Mouse (Mus musculus): Measurements from ENCODE around the gene Mef2d.

The Mef2d gene

DNA sequence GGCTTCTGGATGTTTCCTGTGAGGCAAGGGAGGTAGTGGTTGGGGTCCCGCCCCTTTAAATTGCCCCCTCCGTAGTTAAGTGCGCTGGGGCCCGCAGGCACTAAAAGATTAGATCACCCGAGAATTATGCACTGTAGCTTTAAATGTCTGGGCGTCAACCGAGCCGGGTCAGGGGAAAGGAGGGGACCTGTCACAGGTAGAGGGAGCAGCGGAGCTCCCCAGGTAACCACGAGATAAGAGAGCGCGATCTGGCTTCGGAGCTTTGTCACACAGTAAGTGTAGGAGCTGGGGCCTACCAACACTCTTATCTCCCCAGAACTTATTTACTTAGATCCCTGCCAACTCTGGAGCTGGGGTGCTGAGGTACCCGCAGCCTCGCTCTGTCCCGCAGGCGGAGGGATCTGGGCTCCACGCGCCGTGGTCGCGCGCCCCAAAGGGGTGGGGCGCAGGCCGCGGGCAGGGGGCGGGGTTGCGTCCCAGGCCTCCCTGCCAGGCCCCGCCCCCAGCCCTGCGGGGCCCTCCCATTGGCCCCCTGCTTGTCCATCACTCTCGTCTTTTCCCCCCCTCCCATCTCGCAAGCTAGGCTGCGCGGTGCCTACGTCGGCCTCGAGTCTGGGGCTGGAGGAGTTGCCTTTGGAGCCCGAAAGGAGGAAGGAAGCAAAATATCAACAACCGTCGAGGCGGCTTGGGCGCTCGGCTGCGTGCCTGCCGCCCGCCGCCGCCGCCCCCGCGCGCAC is at the start of gene Mef2d:
Gene Mef2d, plus strand, starts transcription at position 586 of the 737 bp plus-strand sequence.
- peak; percentile 100 for DNase-seq

GRCm38 (mm10) chr3:88094126-88094525 is 48.0 kb upstream of the Mef2d start:
- no peak for DNase-seq

DNA sequence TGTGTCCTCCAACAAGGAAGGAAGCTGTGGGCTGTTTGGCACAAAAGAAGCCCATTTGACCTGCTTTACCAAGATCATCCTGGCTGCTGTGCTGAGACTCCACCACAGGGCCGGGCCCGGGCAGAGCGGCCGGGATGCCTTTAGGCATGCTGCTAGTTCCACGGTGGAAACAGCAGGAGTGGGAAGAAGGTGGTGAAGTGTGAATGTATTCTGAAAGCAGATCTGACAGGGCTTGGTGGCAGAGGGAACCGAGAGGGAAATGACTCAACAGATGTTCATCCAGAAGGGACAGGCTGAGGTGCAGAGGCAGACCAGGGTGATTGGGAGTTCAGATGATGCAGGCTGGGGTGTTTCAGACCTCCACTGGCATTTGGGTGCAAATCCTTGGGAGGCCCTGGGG is 44.5 kb upstream of the Mef2d start:
- DNase-seq: no peak

DNA sequence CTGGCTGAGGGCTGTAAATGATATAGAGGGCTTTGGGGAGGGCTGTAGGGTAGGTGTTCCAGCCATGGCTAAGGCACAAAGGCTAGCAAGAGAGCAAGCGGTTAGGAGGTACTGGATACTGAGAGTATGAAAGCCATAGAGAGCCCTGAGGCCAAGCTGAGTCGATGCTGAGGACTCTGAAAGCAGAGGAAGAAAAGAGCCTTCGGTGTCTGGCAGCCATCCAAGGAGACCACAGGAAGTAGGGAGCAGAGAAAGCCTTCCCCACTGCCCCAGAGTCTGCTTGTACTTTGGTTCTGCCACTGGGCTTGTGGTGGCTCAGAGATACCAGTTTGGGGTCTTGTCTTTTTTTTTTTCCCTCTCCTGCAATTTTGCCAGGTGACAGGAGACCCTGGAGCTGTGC is 41.9 kb upstream of the Mef2d start:
- DNase-seq: no peak

DNA sequence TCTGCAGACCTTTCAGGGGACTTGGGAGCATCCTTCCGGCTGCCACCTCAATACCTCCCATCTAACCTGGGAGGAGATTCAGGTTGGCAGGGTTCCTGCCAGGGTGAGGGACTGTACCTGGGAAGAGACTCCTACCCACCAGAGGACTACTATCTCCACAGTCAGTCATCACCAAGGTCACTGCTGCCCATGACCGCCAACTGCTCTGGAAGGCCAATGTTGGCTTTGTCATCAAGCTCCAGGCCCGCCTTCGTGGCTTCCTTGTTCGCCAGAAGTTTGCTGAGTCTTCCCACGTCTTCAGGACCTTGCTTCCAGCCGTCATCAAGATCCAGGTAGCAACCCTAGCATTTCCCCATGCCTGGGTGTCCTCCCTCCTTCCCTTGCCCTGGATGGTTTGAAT is 40.4 kb upstream of the Mef2d start:
- DNase-seq: no peak

DNA sequence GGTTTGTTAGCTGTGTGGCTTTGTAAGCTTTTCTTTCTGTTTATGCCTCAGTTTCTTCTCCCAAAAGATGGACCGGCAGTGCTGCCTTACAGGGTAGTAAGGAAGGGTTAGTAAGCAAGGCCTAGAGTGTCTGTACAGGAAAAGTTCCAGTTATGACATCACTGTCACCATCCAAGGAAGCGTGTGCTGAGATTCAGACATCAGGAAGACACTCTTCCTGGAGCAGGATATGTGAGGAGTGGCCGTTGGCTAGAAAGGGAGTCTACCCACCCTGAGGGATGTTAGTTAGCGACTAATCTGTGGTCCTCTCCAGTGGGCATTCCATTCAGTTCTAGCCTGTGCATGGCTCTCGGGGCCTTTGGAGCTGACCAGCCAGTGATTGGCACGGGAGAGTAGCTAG is 40.0 kb upstream of the Mef2d start:
- peak; percentile 92 for DNase-seq

GRCm38 (mm10) chr3:88102611-88103010 is 39.6 kb upstream of the Mef2d start:
- peak; percentile 94 for DNase-seq

DNA sequence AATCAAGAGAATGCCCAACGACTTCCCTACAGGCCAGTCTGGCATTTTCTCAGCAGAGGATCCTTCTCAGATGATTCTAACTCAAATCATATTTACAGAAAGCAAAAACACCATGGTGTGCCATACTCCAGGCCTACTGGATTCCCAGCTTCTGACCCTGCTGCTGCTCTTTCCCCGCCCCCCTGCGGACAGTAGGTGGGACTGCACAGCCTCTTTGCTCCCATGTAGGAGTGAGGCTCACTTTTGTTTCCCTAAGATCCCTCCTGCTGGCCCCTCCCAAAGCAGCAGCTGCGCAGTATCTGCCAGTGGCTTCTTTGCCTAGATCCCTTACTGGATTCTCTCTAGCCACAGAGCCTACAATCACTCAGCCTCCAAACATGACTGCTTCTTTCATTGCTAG is 36.0 kb upstream of the Mef2d start:
- no peak for DNase-seq

GRCm38 (mm10) chr3:88109126-88109525 is 33.0 kb upstream of the Mef2d start:
- no peak for DNase-seq

DNA sequence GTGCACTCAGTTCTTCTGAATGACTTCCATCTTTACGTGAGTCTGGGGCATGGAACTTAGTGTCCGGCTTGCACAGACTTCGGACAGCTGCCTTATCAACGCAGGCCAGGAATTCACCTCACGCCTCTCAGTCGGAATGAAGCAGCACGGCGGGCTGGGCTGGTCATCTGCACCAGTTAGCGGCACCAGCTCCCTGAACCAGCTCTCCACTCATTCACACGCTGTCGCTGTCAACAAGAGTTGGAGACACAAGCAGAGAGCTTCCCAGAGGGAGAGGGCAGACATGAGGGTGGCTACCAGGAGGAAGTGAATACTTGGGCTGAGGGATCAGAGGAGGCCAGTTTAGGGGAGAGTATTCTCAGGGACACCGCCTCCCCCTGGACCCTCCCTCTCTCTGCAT is 27.8 kb upstream of the Mef2d start:
- DNase-seq: no peak

DNA sequence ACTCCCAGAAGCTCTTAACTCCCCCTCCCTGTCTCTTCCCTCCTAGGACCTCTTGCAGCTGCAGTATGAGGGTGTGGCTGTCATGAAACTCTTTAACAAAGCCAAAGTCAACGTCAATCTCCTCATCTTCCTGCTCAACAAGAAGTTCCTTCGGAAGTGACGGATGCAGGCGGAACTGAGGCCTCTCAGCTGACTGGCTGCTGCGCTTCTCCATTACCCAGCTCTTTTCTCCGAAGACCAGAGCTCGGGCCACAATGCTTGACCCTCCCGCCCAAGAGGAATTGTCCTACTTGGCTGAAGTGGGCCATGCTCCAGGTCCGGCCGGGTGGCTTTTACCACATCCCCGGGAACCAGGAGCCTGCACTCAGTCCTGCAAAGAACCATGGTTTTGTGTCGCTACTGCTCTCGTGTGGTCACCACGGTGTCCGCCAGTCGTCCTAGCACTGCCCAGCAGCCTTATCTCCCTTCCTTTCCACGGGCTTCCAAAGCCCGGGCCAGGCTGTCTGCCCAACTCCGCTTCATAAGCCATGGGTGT is 22.0 kb upstream of the Mef2d start:
- DNase-seq: peak; percentile 99

GRCm38 (mm10) chr3:88121164-88122131 is 20.7 kb upstream of the Mef2d start:
- DNase-seq: no peak

GRCm38 (mm10) chr3:88125195-88125594 is 17.0 kb upstream of the Mef2d start:
- no peak for DNase-seq

- no peak for DNase-seq
Measured at GRCm38 (mm10) chr3:88126181-88126580, 16.0 kb upstream of the Mef2d start.

GRCm38 (mm10) chr3:88127636-88128035 is 14.5 kb upstream of the Mef2d start:
- no peak for DNase-seq

DNA sequence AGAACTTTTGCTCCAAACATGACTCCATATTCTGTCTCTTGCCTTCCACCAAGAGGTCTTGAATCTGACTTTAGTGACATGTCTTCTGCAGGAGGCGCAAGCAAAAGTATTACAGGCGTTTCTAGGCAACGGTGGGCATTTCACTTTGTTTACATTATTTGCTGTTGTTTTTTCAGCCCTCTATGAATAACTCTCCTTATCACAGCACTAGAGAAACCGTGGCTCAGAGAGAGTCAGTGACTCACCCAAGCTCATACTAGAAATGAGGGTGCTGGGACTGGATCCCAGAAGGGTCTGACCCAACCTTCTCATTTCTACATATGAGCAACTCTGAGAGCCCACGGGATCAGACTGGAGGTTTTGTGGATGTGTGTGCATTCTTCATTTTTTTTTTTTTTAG is 14.1 kb upstream of the Mef2d start:
- no peak for DNase-seq

GRCm38 (mm10) chr3:88129006-88129405 is 13.2 kb upstream of the Mef2d start:
- no peak for DNase-seq

DNA sequence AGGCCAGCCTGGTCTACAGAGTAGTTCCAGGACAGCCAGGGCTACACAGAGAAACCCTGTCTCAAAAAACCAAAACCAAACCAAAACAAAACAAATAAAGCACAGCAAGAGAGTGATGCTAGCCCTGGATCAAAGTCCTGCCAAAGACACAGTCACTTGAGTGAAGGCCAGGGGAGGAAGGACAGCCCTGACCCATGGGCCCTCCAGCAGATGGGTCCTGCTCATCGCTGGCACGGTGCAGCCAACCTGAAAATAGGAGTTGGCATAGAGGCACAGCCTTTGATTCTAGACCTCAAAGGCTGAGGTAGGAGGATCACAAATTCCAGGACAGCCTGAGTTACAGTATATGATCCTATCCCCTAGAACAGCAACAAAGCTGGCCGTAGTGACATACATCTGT is 11.1 kb upstream of the Mef2d start:
- no peak for DNase-seq

DNA sequence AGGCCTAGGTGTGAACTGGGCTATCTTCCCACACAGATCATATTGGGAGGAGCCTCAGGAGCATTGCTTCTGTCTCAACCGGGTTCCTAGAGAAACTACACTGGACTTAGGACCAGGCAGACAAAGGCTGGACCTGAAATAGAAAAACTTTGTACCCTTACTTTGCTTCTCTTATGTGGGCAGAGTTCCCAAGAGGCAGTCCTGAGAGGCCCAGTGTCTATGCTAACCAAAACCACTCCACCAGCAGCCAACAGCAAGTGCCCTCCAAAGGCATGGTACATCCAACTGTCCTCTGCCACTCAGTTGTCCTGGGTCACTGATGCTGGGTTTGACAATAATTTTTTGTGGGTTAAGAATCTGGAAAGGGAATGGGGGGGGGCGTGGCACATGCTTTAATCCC is 9.7 kb upstream of the Mef2d start:
- no peak for DNase-seq

DNA sequence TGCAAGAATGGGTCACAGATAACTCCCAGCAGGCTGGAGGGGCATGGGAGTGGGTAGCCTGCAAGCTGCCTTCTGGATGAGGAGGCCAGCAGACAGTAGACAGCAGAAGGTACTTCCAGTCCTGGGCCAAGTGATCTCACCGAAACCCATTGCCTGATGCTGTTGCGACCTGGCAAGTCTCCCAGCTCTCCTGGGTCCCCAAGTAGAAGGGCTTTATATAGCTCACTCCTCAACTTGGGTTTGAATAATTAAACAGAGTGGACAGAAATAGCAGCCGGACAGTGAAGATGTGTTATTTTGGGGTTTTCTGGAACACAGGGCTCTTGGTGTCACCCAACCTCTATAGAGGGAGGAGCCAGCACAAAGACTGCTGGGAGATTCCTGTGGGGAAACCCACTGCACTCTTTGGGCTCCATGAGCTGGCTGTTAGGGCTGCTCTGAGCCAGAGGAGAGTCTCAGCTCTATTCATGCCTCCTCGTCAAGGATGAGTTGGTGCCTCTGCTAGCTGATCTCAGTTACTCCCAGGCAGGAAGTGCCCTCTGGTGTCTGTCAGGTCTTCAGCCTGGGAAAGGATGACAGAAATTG is 8.9 kb upstream of the Mef2d start:
- peak; percentile 98 for DNase-seq

DNA sequence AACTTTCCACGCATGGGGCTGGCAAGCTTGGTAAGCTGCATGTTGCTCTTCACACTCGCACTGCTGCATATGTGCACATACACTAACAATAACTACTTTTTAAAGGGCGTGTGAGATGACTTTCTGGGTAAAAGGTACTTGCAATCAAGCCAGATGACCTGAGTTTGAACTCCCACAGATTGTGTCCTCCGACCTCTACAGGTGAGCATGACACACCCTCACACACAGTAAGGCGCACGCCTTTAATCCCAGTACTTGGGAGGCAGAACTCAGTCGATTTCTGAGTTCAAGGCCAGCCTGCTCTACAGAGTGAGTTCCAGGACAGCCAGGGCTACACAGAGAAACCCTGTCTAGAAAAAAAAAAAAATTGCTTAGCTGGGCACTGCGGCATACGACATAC is 5.8 kb upstream of the Mef2d start:
- DNase-seq: no peak

DNA sequence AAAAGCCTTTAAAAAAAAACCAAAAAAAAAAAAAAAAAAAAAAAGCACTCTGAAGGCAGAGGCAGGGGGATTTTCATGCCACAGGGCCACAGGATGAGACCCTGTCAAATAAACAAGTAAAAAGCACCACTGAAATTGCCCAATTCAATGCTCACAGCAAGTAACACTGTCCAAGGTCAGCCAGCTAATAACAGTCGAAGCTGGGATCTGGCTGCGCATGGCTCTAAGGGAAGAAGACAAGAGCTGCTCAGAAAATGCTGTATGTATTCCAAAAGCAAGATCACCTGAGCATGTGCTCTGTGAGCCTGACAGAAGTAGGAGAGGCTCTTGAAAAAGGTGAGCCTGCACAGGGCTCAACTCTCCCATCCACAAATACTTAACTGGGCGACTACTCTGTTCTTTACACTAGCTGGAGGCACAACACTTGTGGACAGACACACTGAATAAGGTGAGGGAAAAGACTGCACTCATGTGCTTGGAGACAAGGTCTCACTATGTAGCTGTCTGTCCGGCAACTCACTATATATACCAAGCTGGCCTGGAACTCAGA is 5.2 kb upstream of the Mef2d start:
- peak; percentile 90 for DNase-seq

GRCm38 (mm10) chr3:88137821-88138220 is 4.4 kb upstream of the Mef2d start:
- peak; percentile 87 for DNase-seq
